Mouse (Mus musculus) MEL (cell line): Measurements from ENCODE around the gene Klre1.

Experiments
- CTCF ChIP-seq, 3 experiments: IDR thresholded peaks in 2 of 3; conservative IDR thresholded peaks in 1 of 3; 2 replicates each; pipeline ENCODE4 v1.5.1; 2011 to 2012; ENCODE audit warnings: low read length in 3 of 3, low read depth in 2 of 3, mild to moderate bottlenecking in 2 of 3, improper control_type of control experiment in 1 of 3, inconsistent platforms in 1 of 3, mixed read lengths in 1 of 3, moderate library complexity in 1 of 3; ENCODE audit not compliant: control insufficient read depth in 1 of 3, insufficient read depth in 1 of 3, poor library complexity in 1 of 3, severe bottlenecking in 1 of 3
- ETS1 ChIP-seq: IDR thresholded peaks from 2 replicates; pipeline ENCODE4 v1.6.1; 2012; ENCODE audit warnings: low read depth, mild to moderate bottlenecking, inconsistent platforms, low read length, improper control_type of control experiment, moderate library complexity
- MEF2A ChIP-seq: IDR thresholded peaks from 2 replicates; pipeline ENCODE4 v1.6.1; 2014; ENCODE audit warnings: low read depth, mild to moderate bottlenecking, inconsistent platforms, low read length, improper control_type of control experiment; ENCODE audit not compliant: poor library complexity, insufficient replicate concordance, severe bottlenecking; ENCODE audit errors: extremely low read depth
- MYB ChIP-seq: IDR thresholded peaks from 2 replicates; pipeline ENCODE4 v1.6.1; 2011; ENCODE audit warnings: mild to moderate bottlenecking, low read depth, low read length, improper control_type of control experiment
- NRF1 ChIP-seq: IDR thresholded peaks from 2 replicates; pipeline ENCODE4 v1.6.1; 2014; ENCODE audit warnings: low read depth, mild to moderate bottlenecking, inconsistent platforms, low read length, improper control_type of control experiment, moderate library complexity; ENCODE audit not compliant: poor library complexity, insufficient read depth, severe bottlenecking
- POLR2A ChIP-seq, 2 experiments: IDR thresholded peaks; 2 replicates each; pipeline ENCODE4 v1.6.1; 2011 to 2012; ENCODE audit warnings: low read length in 2 of 2, mild to moderate bottlenecking in 2 of 2, control low read depth in 1 of 2, improper control_type of control experiment in 1 of 2, low read depth in 1 of 2, moderate library complexity in 1 of 2; ENCODE audit not compliant: control insufficient read depth in 1 of 2, insufficient read depth in 1 of 2, poor library complexity in 1 of 2
- RCOR1 ChIP-seq: IDR thresholded peaks from 2 replicates; pipeline ENCODE4 v1.6.1; 2012; ENCODE audit warnings: low read depth, mild to moderate bottlenecking, inconsistent platforms, low read length, improper control_type of control experiment

DNA sequence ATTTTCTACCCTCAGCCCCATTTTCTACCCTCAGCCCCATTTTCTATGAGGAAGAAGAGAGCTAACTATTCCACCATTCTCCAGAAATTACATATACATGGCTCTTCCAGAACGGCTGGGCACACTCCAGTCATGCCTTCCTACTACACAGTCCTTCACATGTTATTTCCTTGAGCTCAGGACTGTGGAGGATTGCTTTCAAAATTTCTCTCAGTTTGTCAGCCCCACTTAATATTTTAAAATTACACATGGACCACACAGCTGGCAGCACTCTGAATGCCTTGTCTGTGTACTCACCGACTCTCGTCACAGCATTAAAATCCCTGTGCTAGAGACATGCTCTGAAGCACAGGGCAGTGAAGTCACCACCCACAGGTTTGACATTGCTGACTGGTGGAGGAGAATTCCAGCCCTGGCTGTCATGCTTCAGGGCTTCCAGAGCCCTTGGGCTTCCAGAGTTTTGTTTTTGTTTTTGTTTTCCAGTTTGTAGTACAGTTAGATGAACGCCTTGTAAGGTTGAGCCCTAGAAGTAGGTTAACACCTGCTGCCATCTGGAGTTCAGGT lies 43.0 kb upstream of the Klre1 start:
- TF ChIP-seq CTCF (IDR thresholded peaks at IDR 0.05 in 2 of 3, conservative IDR thresholded peaks at IDR 0.05 in 1 of 3; ENCODE audit: control insufficient read depth in 1 of 3, insufficient read depth in 1 of 3, low read depth in 2 of 3, low read length in 3 of 3, poor library complexity in 1 of 3, severe bottlenecking in 1 of 3) = no peak
- no peak for TF ChIP-seq RCOR1
- no peak for TF ChIP-seq POLR2A (IDR thresholded peaks at IDR 0.05; ENCODE audit: control insufficient read depth in 1 of 2, insufficient read depth in 1 of 2, low read depth in 1 of 2, low read length in 2 of 2, poor library complexity in 1 of 2)
- TF ChIP-seq ETS1 = no peak
- TF ChIP-seq MEF2A = no peak
- no peak for TF ChIP-seq NRF1
- no peak for TF ChIP-seq MYB
